Mouse (Mus musculus) gastrocnemius, postnatal 25 days (tissue): ENCODE measurements around the gene Nup133. TPM values are rescaled to one million over a fixed set of nuclear protein-coding genes. Genes with fewer than 3 reads are reported as not detected.

Experiments
- DNase-seq: peaks from one replicate; pipeline ENCODE4 v3.0.0; 2022
- total RNA-seq, 2 experiments: library from RNA; stranded (reverse); gene quantifications; 1 replicate in 1 of 2; 2 replicates in 1 of 2; pipeline ENCODE4 v1.2.3; 2021

Gene Nup133
- total RNA-seq, 2 experiments from 2014 or later, result 7.3 to 8.7 TPM

- DNase-seq, result no peak
These were observed 5.2 kb upstream of the Nup133 start for GRCm38 (mm10) chr8:123954246-123954645.

- no peak for DNase-seq
These were observed 4.6 kb upstream of the Nup133 start for GRCm38 (mm10) chr8:123953686-123954085.

GRCm38 (mm10) chr8:123950077-123950802 is 1.2 kb upstream of the Nup133 start:
- peak; percentile 22 for DNase-seq

- no peak for DNase-seq
These were observed 571 bp upstream of the Nup133 start for GRCm38 (mm10) chr8:123949686-123949986.

GRCm38 (mm10) chr8:123929026-123929425 is 20.0 kb downstream of the Nup133 start:
- DNase-seq, result no peak

GRCm38 (mm10) chr8:123925671-123926070 is 23.4 kb downstream of the Nup133 start:
- peak; percentile 57 for DNase-seq

- DNase-seq, result peak; percentile 78
These were observed 24.3 kb downstream of the Nup133 start for GRCm38 (mm10) chr8:123924719-123925118.

GRCm38 (mm10) chr8:123914635-123915034 is 34.4 kb downstream of the Nup133 start:
- no peak for DNase-seq

- DNase-seq, result no peak
These were observed 36.8 kb downstream of the Nup133 start for GRCm38 (mm10) chr8:123912265-123912664.

GRCm38 (mm10) chr8:123907604-123908003 is 41.5 kb downstream of the Nup133 start:
- no peak for DNase-seq

GRCm38 (mm10) chr8:123902653-123903052 is 46.4 kb downstream of the Nup133 start:
- no peak for DNase-seq

GRCm38 (mm10) chr8:123899366-123899765 is 49.7 kb downstream of the Nup133 start:
- DNase-seq, result no peak

GRCm38 (mm10) chr8:123898576-123898975 is 50.5 kb downstream of the Nup133 start:
- no peak for DNase-seq

GRCm38 (mm10) chr8:123896774-123897173 is 52.3 kb downstream of the Nup133 start:
- no peak for DNase-seq

- no peak for DNase-seq
These were observed 52.7 kb downstream of the Nup133 start for GRCm38 (mm10) chr8:123896366-123896761.

GRCm38 (mm10) chr8:123895680-123896365 is 53.2 kb downstream of the Nup133 start:
- DNase-seq, result peak; percentile 76

GRCm38 (mm10) chr8:123895230-123895629 is 53.8 kb downstream of the Nup133 start:
- peak; percentile 82 for DNase-seq

GRCm38 (mm10) chr8:123894502-123895097 is 54.5 kb downstream of the Nup133 start, which contains the start of gene Acta1:
Gene Acta1 (minus strand): TSS chr8:123894751.
- peak; percentile 92 for DNase-seq

- peak; percentile 52 for DNase-seq
These were observed 55.7 kb downstream of the Nup133 start for GRCm38 (mm10) chr8:123893413-123893812.

GRCm38 (mm10) chr8:123892586-123893155 is 56.4 kb downstream of the Nup133 start:
- no peak for DNase-seq

- peak; percentile 64 for DNase-seq
These were observed 57.0 kb downstream of the Nup133 start for GRCm38 (mm10) chr8:123891883-123892585.

GRCm38 (mm10) chr8:123891271-123891670 is 57.8 kb downstream of the Nup133 start:
- DNase-seq, result peak; percentile 75
